Mouse (Mus musculus): ENCODE data around the gene Rev1.
A peak's percentile ranks its signal among the peaks of the same experiment; 100 is the strongest.

Rev1 gene

DNA sequence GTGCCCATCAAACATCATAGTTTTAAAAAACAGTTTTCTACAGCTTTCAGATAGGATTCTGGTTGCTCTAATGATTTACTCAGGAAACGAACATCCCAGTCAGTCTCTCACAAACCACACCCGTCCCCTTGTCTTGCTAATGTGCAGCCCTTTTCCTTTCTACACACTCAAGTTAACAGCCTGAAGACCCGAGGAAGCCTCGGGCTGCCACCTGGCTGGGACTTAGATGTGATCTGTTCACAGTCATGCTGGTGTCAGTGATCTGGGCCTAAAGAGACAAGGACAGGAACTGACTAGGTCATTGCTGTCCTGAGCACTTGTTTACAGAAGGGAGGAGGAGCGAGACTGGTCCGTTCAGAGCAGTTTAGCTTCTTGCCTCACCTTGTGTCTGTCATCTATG lies 71.2 kb downstream of the Rev1 start:
- no peak for DNase-seq

DNA sequence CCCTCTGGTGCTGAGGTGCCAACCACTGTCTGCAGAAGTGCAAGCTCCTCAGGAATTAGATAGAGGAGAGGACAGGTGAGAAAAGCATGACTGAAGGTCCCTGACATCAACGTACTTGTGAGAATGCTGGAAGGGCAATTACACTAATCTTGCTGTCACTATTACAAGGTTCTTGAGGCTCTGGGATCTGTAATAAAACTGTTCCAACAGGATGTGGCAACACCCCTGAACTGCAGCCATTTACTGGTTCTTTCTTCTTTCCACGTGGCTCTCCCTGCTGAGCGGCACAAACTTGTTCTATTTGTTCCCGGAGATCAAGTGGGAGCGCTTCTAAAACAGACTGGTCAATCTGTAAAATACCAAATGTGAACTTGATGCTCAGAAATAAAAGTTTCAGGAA lies 74.4 kb downstream of the Rev1 start:
- no peak for DNase-seq

DNA sequence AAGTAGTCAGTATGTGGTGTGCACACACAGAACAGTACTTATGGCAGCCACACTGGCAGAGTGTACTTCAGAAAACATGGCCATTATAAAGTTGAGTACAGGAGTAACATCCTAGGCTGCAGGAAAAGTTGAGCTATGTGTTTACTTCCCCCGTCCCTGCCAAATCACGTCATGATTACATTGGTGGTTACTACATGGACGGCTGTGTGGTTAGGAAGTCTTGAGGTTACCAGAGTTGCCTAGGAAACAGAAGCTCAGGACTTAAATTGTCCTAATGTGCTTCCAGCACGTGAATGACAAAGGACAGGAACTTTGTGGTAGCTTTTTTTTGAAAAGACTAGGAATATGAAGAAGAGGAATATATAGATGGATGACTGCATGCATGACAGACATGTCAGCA lies 80.0 kb downstream of the Rev1 start:
- DNase-seq, result no peak

GRCm38 (mm10) chr1:38048121-38048520 lies 81.5 kb downstream of the Rev1 start:
- no peak for DNase-seq

- no peak for DNase-seq
Observed at GRCm38 (mm10) chr1:38038898-38039297, 90.7 kb downstream of the Rev1 start.

- DNase-seq, result no peak
Observed at GRCm38 (mm10) chr1:38037375-38037774, 92.2 kb downstream of the Rev1 start.

DNA sequence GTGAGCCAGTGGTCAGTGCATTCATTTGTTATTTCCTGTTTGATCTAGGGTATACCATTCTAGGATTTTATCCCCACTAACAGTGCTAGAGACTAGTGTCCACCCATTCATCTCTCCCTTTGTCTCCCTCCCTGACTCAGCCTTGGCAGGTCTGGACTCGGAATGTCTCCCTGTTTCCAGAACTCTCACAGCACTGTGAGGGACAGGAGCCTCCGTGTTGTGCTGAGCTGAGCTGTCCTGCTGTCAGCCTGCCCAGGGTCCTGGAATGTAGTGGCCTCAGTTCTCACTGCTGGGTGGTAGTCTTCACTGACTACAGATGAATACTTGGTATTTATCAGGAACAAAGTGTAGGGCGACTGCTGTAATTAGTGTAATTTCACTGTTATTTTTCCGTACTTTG lies 94.1 kb downstream of the Rev1 start:
- DNase-seq, result no peak

- DNase-seq, result no peak
Observed at GRCm38 (mm10) chr1:38031391-38031790, 98.2 kb downstream of the Rev1 start.

DNA sequence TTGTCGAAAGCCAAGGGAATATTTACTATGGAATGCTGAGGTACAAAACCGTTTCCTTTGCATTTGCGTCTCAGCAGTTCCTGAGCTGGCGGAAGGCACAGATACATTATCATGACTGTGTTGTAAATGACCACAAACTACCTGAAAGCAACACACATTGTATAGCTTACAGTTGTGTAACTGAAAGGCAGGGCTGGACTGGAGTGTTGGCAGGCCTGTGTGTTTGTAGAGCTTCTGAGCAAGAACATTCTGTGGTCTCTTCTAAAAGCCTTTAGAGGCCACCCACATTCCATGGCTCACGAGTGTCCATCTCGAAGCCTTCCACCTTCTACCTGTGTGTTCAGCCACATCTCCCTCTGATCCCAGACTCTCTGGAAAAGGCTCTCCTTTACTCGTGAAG lies 102.3 kb downstream of the Rev1 start:
- DNase-seq, result no peak

DNA sequence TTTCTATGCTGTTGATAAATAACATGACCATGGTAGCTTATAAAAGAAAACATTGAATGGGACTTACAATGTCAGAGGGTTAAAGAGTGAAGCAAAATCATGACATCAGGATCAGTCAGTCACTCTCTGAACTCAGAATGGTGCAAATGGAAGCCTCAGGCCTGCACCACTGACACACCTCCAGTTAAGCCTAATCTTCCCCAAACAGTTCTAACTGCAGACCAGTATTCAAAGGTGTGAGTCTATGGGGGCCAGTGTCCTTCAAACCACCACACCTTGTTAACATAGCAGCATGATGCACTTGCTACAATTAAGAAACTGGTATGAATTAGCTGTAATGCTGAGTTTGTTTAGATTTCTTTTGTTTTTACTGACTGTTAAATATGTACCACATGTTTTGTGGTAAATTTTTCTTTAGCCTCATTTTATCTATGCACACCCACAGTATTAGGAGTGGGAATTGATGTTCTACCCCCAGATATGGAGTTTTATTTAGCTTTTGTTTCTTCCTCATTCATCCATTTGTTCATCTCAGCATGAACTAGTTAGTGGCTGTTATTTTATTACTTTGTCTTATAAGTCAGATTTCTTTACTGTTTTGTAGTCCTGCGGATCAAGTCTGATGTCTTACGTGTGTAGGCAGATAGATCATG lies 114.9 kb downstream of the Rev1 start:
- peak; percentile 55 for DNase-seq

- DNase-seq, result no peak
Observed at GRCm38 (mm10) chr1:38012509-38012908, 117.1 kb downstream of the Rev1 start.

DNA sequence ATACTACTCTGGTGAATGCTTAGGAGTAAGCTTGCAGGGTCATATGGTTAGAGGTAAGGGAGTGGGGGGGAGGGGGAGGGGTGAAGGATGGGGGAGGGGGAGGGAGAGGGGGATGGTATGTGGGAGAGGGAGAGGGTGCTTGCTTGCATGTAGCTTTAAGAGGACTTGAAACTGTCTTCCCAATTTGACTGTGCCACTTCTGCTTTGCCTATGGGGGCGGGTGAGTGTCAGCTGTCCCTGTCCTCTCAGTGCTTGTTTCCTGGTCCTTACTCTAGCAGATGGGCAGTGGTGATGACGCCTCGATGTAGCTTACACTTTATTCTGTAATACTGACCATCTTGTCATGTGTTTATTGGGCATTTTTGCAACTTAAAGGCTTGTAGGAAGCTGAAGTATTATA lies 117.5 kb downstream of the Rev1 start:
- DNase-seq, result peak; percentile 33

- DNase-seq, result peak; percentile 88
Observed at GRCm38 (mm10) chr1:38011647-38012046, 118.0 kb downstream of the Rev1 start.

- no peak for DNase-seq
Observed at GRCm38 (mm10) chr1:38006741-38007140, 122.9 kb downstream of the Rev1 start.

- no peak for DNase-seq
Observed at GRCm38 (mm10) chr1:38003046-38003445, 126.6 kb downstream of the Rev1 start.

Measured in liver (tissue).